Mouse (Mus musculus) ovary, postnatal 14 days (tissue): ENCODE data around the gene Allc.

ENCODE experiments used
- DNase-seq: peaks from one replicate; pipeline ENCODE4 v3.0.0; 2022; ENCODE audit warnings: low spot score

Gene Allc

DNA sequence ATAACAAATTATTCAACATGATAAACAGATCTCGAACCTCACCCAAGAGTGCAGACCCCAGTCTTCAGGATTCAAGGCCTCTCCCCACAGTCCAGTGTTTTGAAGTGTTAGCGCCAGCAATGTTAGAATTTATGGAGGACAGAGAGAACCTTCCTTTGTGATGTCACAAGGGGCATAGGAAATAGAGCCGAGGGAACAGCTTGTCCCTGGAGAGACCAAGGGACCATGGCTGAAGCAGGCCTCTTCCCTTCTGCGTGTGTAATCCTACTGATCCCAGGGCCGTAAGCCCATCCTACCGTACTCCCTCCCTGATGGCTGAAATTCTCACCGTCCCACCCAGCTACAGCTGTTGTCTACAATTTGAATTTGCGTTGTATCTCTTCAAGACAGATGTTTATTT is at the start of gene Allc:
Gene Allc (minus strand): TSS at position 101 of the 400 bp plus-strand sequence.
- no peak for DNase-seq

DNA sequence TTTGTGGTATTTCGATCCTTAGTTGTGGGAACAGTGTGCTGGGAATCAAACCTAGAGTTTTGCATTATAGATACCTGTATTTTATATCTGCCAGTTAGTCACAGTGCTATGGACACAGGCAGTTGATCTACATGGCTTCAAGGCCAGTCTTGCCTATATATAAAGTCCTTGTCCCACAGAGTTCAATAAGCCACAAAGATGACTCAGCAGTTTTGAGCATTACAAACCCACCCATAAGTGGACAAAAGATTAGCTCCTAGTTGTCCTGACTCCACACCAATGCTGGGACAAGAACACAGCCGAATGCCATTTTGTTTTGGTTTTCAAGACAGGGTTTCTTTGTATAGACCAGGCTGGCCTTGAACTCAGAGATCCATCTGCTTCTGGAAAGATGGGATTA is 46.1 kb upstream of the Allc start:
- DNase-seq: no peak

DNA sequence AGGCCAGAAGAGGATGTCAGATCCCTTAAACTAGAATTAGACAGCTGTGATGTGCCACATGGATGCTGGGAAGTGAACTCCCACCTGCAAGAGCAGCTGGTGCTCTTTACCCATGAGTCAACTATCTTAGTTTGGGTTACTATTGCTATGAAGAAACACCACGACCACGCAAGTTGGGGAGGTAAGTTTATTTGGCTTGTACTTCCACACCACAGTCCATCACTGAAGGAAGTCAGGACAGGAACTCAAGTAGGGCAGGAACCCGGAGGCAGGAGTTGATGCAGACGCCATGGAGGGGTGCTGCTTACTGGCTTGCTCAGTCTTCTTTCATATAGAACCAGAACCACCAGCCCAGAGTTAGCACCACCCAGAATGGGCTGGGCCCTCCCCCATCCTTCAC is 44.8 kb upstream of the Allc start:
- no peak for DNase-seq

DNA sequence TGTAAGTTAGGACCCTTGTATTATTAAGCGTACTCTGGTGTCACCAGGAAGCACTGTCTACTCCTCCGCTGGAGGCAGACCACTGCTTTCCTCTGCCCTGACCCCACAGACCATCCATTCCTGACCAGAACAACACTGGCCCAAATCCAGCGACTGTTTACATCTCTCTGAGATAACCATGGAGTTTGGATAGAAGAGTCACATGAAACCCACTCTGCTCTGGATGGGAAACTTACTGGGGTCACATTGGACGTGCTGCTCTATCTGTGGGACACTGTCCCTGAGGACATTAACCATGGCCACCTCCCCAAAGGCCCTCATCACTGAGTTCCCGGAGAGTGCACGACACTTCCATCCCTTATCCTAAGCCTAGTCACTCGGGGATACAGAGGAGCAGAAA is 43.1 kb upstream of the Allc start:
- DNase-seq: no peak

DNA sequence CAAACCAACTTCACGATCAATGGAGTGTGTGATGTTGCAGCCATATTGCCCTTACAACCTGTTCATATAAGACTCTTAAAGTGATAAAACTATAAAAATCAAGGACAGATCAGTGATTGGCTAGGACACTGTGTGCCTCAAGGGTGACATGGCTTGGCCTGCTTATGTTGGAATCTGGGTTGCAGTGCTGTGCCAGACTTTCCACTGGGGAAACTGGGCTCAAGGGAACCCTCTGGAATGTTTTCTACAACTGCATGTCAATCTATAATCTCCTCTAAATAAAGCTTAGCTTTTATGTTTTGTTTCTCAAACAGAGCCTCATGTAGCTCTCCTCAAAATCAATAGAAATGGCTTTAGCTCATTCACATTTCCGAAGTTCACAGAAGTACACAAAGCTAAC is 41.9 kb upstream of the Allc start:
- DNase-seq: no peak

DNA sequence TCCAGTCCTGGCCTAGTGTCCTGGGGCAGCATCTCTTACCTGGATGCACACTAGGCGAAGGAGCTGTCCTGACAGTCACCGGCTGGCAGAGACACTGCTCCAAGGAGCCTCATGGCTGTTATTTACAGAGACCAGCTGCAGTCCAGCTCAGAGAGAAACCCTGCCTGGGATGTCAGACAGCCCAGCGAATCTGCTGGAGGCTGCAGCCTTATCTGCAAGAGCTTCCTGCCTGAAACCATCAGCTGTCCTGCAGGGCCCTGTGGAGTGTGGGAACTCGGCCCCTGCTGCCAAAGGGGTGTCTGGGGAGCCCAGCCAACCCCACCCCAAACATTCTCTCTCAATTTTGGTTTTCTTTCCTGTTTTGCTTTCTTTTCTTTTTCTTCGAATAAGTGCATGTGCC is 40.9 kb upstream of the Allc start, which contains the start of gene Colec11:
Gene Colec11 (minus strand): TSS at position 183 of the 400 bp plus-strand sequence.
- DNase-seq: no peak

DNA sequence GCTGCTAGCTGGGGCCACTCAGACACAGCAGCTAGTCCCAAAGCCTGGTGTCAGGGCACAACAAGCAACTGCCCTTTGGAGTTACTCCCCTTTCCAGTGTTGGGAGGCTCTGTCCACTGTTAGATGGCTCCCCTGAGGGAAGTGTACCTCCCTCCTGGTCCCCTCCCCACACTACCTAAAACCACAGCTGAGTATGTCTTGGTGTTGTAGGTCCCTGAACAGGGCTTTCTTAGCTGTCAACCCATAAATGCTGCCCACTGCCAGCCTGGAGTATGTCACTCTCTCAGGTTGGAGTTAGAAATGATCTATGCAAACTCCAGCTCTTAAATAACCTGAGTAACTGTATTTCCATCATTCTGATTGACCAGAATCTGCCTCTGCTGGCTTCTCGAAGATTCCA is 40.3 kb upstream of the Allc start:
- DNase-seq: no peak

DNA sequence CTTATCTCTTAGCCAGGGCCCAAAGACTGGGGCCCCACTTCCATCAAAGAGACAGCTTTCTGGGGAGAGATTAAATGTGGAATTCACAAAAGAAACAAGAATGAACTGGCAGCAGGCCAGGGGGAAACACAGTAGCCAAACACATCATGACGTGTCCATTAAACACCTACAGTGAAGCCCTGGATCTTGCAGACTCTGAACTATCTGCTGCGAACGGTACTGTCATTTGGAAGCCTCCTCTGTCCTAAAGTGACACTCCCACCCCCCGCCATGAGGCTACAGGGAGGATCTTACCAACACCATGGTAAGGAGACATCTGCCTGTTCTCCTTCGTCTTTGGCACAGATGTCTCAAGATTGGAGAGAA is 39.8 kb upstream of the Allc start:
- no peak for DNase-seq

DNA sequence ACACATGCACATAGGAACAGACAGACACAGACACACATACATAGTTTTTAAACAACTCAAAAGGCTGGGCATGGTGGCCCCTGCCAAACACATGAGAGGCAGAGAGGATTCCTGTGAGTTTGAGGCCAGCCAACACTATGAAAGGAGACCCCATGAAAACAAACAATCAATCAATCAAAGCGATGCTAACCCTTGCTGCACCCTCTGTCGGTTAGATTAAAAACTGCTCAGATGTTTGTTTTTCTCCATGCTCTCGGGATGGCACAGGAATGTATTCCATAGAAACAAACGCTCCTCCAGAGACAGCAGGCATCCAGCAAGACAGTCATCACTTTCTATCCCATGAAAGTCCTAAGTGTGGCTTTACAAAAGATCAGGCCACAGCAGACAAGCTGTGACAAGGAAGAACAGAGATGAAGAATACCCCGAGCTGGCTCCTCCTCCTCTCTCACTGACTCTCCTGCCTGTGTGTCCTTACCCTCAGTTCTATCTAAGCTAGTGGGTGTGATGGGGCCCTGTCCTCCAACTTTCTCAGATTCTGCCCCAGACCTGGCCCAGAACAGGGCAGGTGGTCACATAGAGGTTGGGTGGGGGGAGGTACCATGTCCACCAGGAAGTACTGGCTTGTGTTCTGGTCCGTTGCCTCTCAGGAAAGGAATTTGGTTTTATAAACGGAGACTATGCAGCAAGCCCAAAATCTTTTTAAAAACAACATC is 39.3 kb upstream of the Allc start:
- DNase-seq: no peak

DNA sequence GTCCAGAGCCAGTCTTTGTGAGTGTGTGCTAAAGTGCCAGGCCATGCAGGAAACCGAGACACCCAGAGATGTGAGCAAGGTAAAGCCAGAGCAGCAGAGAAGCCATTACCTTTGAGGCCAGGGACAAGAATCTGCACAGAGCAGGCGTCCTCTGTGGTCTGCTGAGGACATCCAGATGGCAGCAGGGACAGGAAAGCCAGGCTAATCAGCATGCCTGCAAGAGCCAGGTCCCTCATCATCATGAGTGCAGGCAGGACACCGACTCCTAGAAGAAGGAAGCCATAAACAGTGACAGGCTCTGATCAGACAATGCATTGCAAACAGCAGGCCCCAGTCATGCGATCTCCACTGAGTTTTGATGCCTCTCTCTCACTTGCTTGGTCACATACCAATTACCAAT is 35.0 kb upstream of the Allc start:
- no peak for DNase-seq

DNA sequence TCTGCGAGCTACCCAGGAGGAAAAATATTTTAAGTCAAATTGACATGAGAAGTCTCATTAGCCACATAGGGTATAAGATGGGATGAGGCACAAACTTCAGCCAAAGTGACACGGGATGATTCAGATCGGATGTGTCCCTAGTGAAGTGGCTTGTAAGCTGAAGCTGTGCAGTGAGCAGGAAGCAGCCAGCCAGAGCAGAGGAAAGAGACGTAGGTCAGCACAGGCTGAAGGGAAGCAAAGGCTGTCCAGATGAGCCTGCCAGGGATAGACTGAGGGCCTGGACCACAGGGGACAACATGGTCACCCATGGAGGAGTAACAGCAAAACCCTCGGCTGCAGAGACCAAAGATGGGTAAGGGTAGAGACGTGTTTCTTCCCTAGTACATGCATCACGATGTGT is 32.1 kb upstream of the Allc start:
- no peak for DNase-seq

DNA sequence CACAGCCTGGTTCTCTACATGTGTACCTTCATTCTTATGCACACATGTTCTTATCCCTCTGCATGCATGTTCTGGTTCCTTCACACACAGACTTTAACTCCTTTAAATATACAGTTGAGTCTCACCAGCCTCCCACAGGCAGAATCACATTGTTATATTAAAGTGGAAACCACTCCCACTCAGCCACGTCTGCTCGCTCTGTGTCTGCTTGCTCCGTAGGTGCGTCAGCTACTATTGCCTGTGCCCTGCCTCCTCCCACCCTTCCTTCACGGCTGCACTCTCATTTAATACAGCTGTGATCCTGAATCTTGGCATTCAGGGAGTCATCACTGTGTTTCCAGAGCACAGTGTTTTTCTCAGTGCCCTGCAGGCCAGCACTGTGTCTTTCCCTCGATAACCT is 30.1 kb upstream of the Allc start:
- no peak for DNase-seq

DNA sequence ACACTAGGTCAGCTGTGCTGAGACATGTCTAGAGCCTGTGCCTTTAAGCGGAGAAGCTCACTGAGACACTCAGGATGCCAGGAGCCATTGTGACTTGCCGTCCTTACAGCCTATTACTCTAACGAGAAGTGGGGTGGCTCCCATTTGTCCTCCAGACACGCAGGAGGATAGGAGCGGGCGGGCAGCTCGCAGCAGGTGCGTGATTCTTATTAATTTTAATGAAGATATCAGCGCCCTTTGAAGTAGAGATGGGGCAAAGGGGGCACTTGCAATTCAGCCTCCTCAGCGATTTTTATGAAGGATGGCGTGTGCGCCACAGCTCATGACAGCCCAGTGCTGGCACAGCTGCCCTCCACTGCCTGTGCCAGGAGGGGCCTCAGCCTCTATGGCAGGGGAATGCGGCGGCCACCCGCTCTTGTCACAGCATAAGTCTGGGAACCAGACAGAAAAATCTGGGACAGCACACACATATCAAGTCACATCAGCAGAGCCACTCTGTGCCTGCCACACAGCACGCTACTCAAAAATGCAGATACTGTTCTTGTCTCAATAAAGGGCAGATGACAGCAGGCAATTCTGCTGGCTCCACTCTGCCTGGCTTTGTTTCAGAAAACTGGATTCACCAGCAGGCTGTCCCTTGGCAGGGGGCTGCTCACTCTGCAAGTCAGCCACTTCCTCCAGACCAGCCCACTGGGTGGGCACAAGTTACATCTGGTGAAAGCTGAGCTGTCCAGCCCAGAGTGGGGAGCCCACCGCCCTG is 25.4 kb upstream of the Allc start:
- DNase-seq: no peak

DNA sequence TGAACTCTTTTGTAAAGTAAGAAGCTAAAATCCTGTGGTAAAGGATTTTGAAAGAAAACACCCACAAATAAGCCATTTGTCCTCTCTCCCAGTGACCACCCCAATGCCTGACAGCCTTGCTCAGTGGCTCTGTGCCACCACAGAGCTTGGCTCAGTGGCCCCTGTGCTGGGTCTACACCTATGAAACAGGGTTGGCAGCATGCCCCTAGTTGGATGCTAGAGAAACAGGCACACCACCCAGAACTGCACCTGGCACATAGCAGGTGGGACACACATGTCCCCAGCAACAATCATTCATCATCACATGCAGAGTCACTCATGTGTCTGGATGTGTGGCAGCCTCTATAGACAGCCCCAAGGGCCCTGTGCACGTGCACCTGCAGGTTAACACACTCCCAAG is 21.2 kb upstream of the Allc start:
- no peak for DNase-seq

DNA sequence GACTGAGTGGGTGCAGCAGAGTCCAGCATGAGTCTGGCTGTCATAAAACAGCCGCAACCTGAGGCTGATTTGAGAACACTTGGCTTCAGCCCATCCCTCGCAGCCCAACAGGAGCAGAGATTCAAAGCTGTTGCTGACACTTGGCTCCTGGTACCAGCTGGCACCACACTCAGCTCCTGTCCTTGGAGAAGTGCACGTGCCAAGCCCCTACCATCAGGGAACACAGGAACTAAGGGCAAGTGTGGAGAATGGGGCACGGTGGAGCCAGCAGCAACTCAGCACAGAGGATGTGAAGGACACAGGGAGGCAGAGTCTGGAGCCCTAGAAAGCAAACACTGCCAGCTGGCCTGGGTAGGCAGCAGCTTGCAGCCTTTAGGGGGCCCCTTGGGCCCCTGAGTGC is 19.9 kb upstream of the Allc start:
- DNase-seq: no peak

DNA sequence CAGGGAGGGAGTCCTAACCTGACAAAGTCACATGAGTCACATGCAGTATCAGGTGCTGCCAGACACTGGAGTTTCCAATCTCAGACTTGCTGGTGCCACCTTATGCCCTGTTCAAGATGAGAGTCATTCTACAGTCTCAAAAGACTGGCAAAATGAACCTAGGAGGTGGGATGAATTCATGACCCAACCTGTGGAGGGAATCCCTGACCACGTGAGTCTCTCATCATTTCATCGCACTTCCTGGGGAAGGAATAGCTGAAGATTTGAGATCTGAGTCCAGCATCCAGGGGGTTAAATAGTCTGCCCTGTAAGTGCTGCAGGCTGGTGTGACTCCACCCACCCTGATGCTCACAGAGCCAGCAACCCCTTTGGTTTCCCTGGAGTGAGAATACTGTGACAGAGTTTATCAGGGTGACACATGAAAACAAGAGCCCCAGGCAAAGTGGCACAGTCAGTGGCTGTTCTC is 16.2 kb upstream of the Allc start:
- no peak for DNase-seq

DNA sequence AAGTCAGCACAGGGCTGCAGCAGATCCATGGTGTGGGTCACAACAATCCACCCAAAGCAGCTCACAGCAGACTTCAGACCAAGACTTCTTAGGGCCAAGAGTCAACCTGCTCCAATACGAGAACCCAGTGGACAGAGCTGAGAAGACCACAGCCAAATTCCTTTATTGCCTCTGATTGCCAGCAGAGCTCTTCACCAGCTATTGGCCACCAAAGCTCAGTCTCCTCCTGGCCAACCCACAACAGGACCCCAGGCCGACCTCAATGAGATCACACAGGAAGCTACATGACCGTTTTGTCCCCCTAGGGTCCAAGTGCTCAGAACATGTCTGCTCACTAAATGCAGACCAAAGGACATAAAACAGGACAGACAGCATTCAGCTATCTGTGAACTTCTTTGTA is 15.8 kb upstream of the Allc start:
- no peak for DNase-seq

DNA sequence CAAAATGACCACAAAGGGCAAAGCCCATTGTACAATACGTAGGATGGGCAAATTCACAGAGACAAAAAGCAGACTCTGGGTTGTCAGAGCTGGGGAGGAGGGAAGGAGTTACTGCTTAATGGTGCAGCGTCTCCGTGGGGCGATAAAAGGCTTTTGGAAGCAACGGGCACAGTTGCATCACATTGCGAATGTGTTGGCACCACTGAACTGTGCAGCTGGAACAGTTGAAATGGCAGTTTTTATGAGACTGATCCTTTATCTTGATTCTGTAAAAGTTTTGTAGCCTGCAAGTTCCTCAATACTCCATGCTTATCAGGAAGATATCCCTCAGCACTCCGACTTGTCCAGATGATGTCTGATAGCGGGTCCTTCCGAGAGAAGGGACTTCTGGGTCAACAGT is 15.4 kb upstream of the Allc start:
- no peak for DNase-seq

DNA sequence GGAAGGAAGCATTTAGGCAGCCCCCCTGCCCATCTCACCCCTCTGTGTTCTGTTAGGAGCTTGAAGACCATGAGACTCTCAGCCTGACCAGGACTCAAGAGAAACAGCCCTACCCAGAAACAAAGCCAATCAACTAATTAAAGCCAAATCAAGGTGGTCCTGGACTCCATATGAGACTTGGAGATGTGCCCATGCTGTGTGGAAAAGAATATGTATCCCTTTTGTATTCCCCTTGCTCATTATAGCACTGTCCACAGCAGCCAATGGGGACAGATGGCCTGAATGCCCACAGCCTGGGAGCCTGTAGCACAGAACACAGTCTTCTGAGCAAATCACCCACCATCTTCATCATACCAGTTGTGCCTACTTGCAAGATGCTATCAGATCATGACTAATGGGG is 14.5 kb upstream of the Allc start:
- no peak for DNase-seq

DNA sequence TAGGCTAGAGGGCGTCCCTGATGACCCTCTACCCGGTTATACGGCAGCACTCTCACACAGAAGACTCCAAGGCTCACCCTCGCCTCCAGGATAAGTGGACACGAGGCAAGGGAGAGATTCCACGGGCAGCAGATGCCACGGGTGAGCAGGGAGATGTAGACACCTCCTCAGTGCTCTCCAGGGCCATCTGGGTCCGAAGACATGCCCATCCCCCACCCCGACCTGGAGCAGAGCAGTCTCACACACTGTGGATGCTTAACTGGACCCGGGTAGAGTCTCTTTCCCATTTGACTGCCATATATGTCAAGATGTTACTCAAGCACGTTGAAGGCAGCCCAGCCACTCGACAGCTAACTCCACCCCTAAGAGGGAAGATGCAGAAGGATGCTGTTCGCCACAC is 8.1 kb upstream of the Allc start:
- no peak for DNase-seq

DNA sequence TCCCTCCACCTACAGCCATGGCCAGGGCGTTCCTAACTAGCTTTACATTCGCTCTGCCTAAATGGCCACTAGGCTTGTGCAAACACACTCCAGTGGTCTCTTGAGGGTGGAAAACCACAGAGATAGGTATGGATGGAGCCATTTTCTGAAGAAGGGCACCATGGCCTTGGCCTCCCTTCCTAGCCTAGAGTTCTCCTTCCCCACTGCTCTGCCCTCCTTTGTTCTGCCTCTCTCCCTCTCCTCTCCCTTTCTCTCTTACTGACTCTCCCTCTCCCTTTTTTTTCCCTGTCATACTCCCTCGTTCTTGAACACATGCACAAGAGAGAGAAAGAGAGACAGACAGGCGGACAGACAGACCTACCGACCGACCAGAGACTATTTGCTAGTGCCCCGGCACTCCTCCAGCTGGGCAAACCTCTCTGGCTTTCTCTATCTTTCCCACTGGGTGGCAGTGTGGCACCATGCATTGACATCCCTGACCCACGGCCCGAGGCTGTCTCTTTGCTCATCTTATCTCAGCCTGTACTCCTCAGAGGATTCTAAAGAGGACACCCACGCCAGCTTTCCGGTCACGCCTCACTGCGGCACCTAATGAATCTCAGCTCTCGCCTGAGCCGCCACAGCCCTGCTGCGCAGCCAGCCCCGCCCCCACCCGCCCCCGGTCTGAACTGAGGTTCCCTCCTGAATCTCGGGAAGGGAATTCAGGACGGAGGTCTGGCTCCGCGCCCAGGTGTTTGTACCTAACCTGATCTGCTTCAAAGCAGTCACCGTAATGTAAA is 7.0 kb upstream of the Allc start:
- DNase-seq: peak; percentile 80

DNA sequence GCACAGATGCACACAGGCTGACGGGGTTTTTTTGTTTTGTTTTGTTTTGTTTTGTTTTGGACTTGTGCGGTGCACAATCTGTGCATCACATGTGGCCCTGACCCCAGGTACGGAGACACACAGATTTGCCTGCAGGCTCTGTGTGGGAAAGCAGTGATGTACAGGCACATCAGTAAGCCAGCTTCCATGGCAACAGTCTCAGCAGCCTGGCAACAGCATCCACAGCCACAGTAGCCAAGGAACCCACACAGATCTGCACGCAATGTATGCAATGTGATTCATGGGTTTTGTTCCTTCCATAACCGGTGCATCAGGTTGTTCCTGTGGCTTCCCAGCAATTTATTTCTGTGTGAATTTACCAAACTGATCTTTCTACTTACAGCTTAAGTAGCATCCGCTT is 5.6 kb upstream of the Allc start:
- no peak for DNase-seq

DNA sequence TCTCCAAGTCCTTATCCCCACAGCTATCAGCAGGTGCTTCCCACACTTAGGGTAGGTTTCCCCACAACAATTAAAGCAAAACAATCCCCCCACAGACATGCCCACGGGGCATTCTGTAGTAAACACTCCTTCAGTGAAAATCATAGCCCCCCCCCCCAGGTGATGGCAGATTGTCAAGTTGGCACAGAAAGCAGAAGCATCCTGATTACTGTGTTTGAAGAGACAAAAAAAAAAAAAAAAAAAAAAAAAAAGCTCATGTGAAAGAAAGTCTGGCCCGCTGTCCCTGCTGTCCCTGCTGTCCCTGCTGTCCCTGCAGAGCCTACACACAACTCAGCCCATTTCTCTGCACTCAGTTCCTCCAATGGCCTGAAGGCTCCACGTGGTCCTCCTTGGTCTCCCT is 1.7 kb upstream of the Allc start:
- DNase-seq: no peak
